Mouse (Mus musculus) stomach, adult 2 months (tissue): Measurements from ENCODE around the gene Sel1l. TPM values are rescaled to one million over a fixed set of nuclear protein-coding genes. Genes with fewer than 3 reads are reported as not detected.

Source experiments
- polyA plus RNA-seq: library from polyadenylated mRNA; depleted of rRNA; stranded (reverse); fragments of >200 nt; gene quantifications from 2 replicates; pipeline ENCODE4 v1.2.3, GENCODE M21; 2012; rRNA removed

Gene Sel1l
- polyA plus RNA-seq = 11.7 and 12.0 TPM in 2 replicates

GRCm38 (mm10) chr12:91849045-91849467 lies at the start of gene Sel1l:
Sel1l (minus strand) TSS chr12:91849157.

GRCm38 (mm10) chr12:91787959-91788437 lies 61.0 kb downstream of the Sel1l start, which contains the start of gene Ston2:
Ston2 (minus strand) TSS chr12:91788387.

Other genes with a start within 250 kb of the Sel1l start
- 5.8 and 6.7 TPM in 2 replicates for gene Ston2, start 60.8 kb downstream of the Sel1l start, polyA plus RNA-seq